Comparison of ENCODE assay signal across 8 mouse cellular contexts in the genomic region with DNA sequence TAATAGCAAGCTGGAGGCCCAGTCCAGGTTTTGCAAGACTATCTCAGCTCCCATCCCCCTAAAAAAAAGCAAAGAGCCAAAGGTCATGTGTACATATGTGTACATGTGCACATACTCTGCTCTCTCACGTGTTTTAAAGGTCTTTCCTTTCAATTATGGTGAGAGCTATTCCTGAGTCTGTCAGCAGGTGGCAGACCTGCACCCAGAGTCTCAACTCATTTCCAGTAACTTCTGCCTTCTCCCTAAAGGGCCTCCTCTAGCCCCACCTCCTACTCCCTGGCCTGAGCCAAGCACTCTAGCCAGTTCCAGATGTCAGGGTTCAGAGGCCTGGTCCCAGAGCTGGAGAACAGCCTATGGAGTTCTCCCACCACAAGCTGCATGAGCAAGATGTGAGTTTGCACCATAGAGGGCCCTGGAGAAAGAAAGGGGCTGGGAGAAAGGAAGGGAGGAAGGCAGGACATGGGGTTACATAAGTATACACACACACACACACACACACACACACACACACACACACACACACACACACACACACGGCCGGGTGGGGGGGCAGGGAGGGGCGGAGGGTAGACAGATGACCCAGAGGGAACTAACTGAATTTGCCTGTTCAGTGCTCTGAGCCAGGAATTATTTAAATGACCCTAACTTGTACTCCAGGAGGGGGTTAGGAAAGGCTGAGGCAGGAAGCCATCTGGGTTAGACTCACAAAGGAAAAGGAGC. TPM values are rescaled to one million over a fixed set of nuclear protein-coding genes. Genes with fewer than 3 reads are reported as not detected.
A peak's percentile ranks its signal among the peaks of the same experiment; 100 is the strongest.
DNase-seq lines count a peak whose midpoint lies in the region; ATAC-seq and TF ChIP-seq lines count a peak whose summit lies in the region.

TSS of gene C1rl (plus strand) at position 272 of the 720 bp plus-strand sequence.

- peak; percentile 85 for TF ChIP-seq RAD21 in MEL (IDR thresholded peaks at IDR 0.05; ENCODE audit: low read depth, low read length)

- peak within 1 kb of the TSS; percentile 65 for H3K9ac ChIP-seq in MEL (ENCODE audit: control insufficient read depth, low read depth, low read length, poor library complexity, severe bottlenecking)
- no peak within 1 kb of the TSS for H3K9ac ChIP-seq in lung, embryonic 14.5 days
- H3K9ac ChIP-seq in neural tube, embryonic 15.5 days (replicated peaks) = no peak within 1 kb of the TSS

- TF ChIP-seq POLR2A in MEL (IDR thresholded peaks at IDR 0.05; ENCODE audit: control insufficient read depth in 1 of 2, insufficient read depth in 1 of 2, low read depth in 1 of 2, low read length in 2 of 2, poor library complexity in 1 of 2) = peak in 1 of 2 experiments; percentile 51; a peak in 2 of 4 replicates
- TF ChIP-seq POLR2A in cerebellum, adult 2 months (IDR thresholded peaks at IDR 0.05; ENCODE audit: borderline replicate concordance, insufficient read depth, low read length) = no peak

- H3K4me3 ChIP-seq in MEL (ENCODE audit: control insufficient read depth in 1 of 2, insufficient read depth in 1 of 2, low read depth in 2 of 2, low read length in 2 of 2) = peak within 1 kb of the TSS; percentile 18; a peak in 3 of 4 replicates
- H3K4me3 ChIP-seq in cerebellum, adult 2 months (replicated peaks; ENCODE audit: insufficient read depth, low read depth, low read length) = no peak within 1 kb of the TSS
- no peak within 1 kb of the TSS for H3K4me3 ChIP-seq in layer of hippocampus, adult 2 months
- no peak within 1 kb of the TSS for H3K4me3 ChIP-seq in lung, embryonic 14.5 days (ENCODE audit: low read depth, low read length)
- no peak within 1 kb of the TSS for H3K4me3 ChIP-seq in neural tube, embryonic 15.5 days (replicated peaks)

- TF ChIP-seq CTCF in MEL (IDR thresholded peaks at IDR 0.05 in 2 of 3, conservative IDR thresholded peaks at IDR 0.05 in 1 of 3; ENCODE audit: control insufficient read depth in 1 of 3, insufficient read depth in 1 of 3, low read depth in 2 of 3, low read length in 3 of 3, poor library complexity in 1 of 3, severe bottlenecking in 1 of 3) = peak; percentile 76 to 92 (median 90)
- peak; percentile 70 for TF ChIP-seq CTCF in cerebellum, adult 2 months (IDR thresholded peaks at IDR 0.05; ENCODE audit: borderline replicate concordance, insufficient read depth, low read depth, low read length)
- peak; percentile 92 for TF ChIP-seq CTCF in layer of hippocampus, adult 2 months (conservative IDR thresholded peaks at IDR 0.05)
- peak; percentile 75 for TF ChIP-seq CTCF in lung, embryonic 14.5 days (IDR thresholded peaks at IDR 0.05; ENCODE audit: low read depth)

- no peak for TF ChIP-seq EP300 in MEL (IDR thresholded peaks at IDR 0.05; ENCODE audit: low read depth in 1 of 2, low read length in 2 of 2)

- DNase-seq in MEL (ENCODE audit: low read depth, low spot score) = peak; percentile 93
- peak; percentile 68 to 74 for DNase-seq in cerebellum, adult 2 months
- DNase-seq in forelimb bud, embryonic 11.5 days (ENCODE audit: low read depth, low spot score) = peak; percentile 89
- DNase-seq in heart, postnatal 4 days = peak; percentile 86
- peak; percentile 46 to 75 for DNase-seq in layer of hippocampus, adult 2 months (ENCODE audit: low spot score in 2 of 2)
- peak; percentile 89 for DNase-seq in lung, embryonic 14.5 days
- DNase-seq in testis, postnatal 10 days (ENCODE audit: low spot score) = peak; percentile 87

- peak; percentile 97 for ATAC-seq in lung, embryonic 14.5 days (ENCODE audit: insufficient read depth)
- peak; percentile 63; the same call in 1 of the 2 replicates for ATAC-seq in neural tube, embryonic 15.5 days (ENCODE audit: low FRiP score)

- no peaks in the 10 kb centered on the region for H3K27me3 ChIP-seq in MEL (ENCODE audit: control insufficient read depth in 1 of 2, insufficient read depth in 2 of 2, low read length in 2 of 2)
- H3K27me3 ChIP-seq in cerebellum, adult 2 months (ENCODE audit: control insufficient read depth, insufficient read depth, low read length) = no peaks in the 10 kb centered on the region
- H3K27me3 ChIP-seq in lung, embryonic 14.5 days (ENCODE audit: insufficient read depth, low read length) = no peaks in the 10 kb centered on the region
- no peaks in the 10 kb centered on the region for H3K27me3 ChIP-seq in neural tube, embryonic 15.5 days (replicated peaks)

- no peaks in the 10 kb centered on the region for H3K79me2 ChIP-seq in MEL (ENCODE audit: control insufficient read depth, insufficient read depth, low read length, poor library complexity)

- H3K36me3 ChIP-seq in MEL (ENCODE audit: control insufficient read depth in 1 of 2, insufficient read depth in 2 of 2, low read length in 2 of 2) = peaks cover 0 to 7% of the 10 kb centered on the region in 2 experiments; a peak in 2 of 4 replicates
- no peaks in the 10 kb centered on the region for H3K36me3 ChIP-seq in lung, embryonic 14.5 days (ENCODE audit: insufficient read depth)
- H3K36me3 ChIP-seq in neural tube, embryonic 15.5 days = no peaks in the 10 kb centered on the region

- H3K4me2 ChIP-seq in lung, embryonic 14.5 days = no peak within 1 kb of the TSS
- no peak within 1 kb of the TSS for H3K4me2 ChIP-seq in neural tube, embryonic 15.5 days

- peaks cover 3 to 19% of the 10 kb centered on the region in 2 experiments for H3K4me1 ChIP-seq in MEL (ENCODE audit: control insufficient read depth in 1 of 2, insufficient read depth in 2 of 2, low read length in 2 of 2)
- H3K4me1 ChIP-seq in cerebellum, adult 2 months (ENCODE audit: control insufficient read depth, insufficient read depth, low read length) = no peaks in the 10 kb centered on the region; the same call in 1 of the 2 replicates
- no peaks in the 10 kb centered on the region for H3K4me1 ChIP-seq in lung, embryonic 14.5 days (ENCODE audit: insufficient read depth)
- no peaks in the 10 kb centered on the region for H3K4me1 ChIP-seq in neural tube, embryonic 15.5 days

- H3K9me3 ChIP-seq in MEL (replicated peaks; ENCODE audit: insufficient read depth, low read length) = no peaks in the 10 kb centered on the region
- H3K9me3 ChIP-seq in lung, embryonic 14.5 days (ENCODE audit: low read depth, low read length) = no peaks in the 10 kb centered on the region
- no peaks in the 10 kb centered on the region for H3K9me3 ChIP-seq in neural tube, embryonic 15.5 days (replicated peaks)

- peak within 1 kb of the TSS; percentile 33 for H3K27ac ChIP-seq in MEL (ENCODE audit: control insufficient read depth, low read depth, low read length)
- H3K27ac ChIP-seq in cerebellum, adult 2 months (ENCODE audit: insufficient read depth, low read length) = no peak within 1 kb of the TSS
- H3K27ac ChIP-seq in layer of hippocampus, adult 2 months = no peak within 1 kb of the TSS
- H3K27ac ChIP-seq in lung, embryonic 14.5 days (ENCODE audit: low read depth) = peak within 1 kb of the TSS; percentile 24
- H3K27ac ChIP-seq in neural tube, embryonic 15.5 days (replicated peaks) = no peak within 1 kb of the TSS

- 59% methylated on average over 4 of the region's 4 CpGs for WGBS in cerebellum, adult 2 months
- 28% methylated on average over 4 of the region's 4 CpGs for WGBS in lung, embryonic 14.5 days
- 59% methylated on average over 4 of the region's 4 CpGs for WGBS in neural tube, embryonic 15.5 days

TF ChIP-seq in MEL, 35 proteins besides CTCF, POLR2A, EP300 and RAD21 (continues in another document):
- no peak for TF ChIP-seq CHD1 (IDR thresholded peaks at IDR 0.05; ENCODE audit: low read depth, low read length)
- TF ChIP-seq POLR2AphosphoS2 (IDR thresholded peaks at IDR 0.05; ENCODE audit: low read length) = no peak
- no peak; the same call in 1 of the 2 replicates for TF ChIP-seq ZNF384 (IDR thresholded peaks at IDR 0.05; ENCODE audit: low read depth, low read length)
- no peak for TF ChIP-seq GABPA (IDR thresholded peaks at IDR 0.05; ENCODE audit: low read depth, low read length)
- TF ChIP-seq ZMIZ1 (IDR thresholded peaks at IDR 0.05; ENCODE audit: low read depth, low read length) = no peak
- TF ChIP-seq MXI1 (IDR thresholded peaks at IDR 0.05; ENCODE audit: low read depth, low read length) = peak; percentile 95
- peak; percentile 57 for TF ChIP-seq NELFE (IDR thresholded peaks at IDR 0.05; ENCODE audit: low read depth, low read length)
- peak; percentile 80 for TF ChIP-seq SIN3A (IDR thresholded peaks at IDR 0.05; ENCODE audit: low read length)
- TF ChIP-seq UBTF (IDR thresholded peaks at IDR 0.05; ENCODE audit: borderline replicate concordance, insufficient read depth, low read depth, low read length) = no peak
- TF ChIP-seq MEF2A (IDR thresholded peaks at IDR 0.05; ENCODE audit: extremely low read depth, insufficient replicate concordance, low read depth, low read length, poor library complexity, severe bottlenecking) = no peak
- TF ChIP-seq NRF1 (IDR thresholded peaks at IDR 0.05; ENCODE audit: insufficient read depth, low read depth, low read length, poor library complexity, severe bottlenecking) = no peak
- TF ChIP-seq USF2 (IDR thresholded peaks at IDR 0.05; ENCODE audit: borderline replicate concordance in 1 of 2, insufficient read depth in 1 of 2, low read depth in 1 of 2, low read length in 2 of 2) = no peak
- no peak for TF ChIP-seq CHD2 (IDR thresholded peaks at IDR 0.05; ENCODE audit: low read length)
- peak; percentile 83; the same call in 1 of the 2 replicates for TF ChIP-seq BHLHE40 (IDR thresholded peaks at IDR 0.05; ENCODE audit: borderline replicate concordance, low read depth, low read length)
- no peak for TF ChIP-seq POLR2AphosphoS5 (IDR thresholded peaks at IDR 0.05; ENCODE audit: borderline replicate concordance, low read depth, low read length)
- no peak for TF ChIP-seq MAFK (IDR thresholded peaks at IDR 0.05; ENCODE audit: borderline replicate concordance, low read depth, low read length)
- TF ChIP-seq HCFC1 (IDR thresholded peaks at IDR 0.05; ENCODE audit: low read depth, low read length) = peak; percentile 64; the same call in 1 of the 2 replicates
- no peak for TF ChIP-seq RCOR1 (IDR thresholded peaks at IDR 0.05; ENCODE audit: low read depth, low read length)
- no peak for TF ChIP-seq MYB (IDR thresholded peaks at IDR 0.05; ENCODE audit: low read depth, low read length)
- no peak for TF ChIP-seq ZKSCAN1 (IDR thresholded peaks at IDR 0.05; ENCODE audit: low read depth, low read length)
- no peak for TF ChIP-seq GATA1 (IDR thresholded peaks at IDR 0.05; ENCODE audit: low read depth, low read length)
- peak; percentile 97 for TF ChIP-seq MYC (IDR thresholded peaks at IDR 0.05; ENCODE audit: low read depth, low read length)

RNA-seq across cellular contexts. Expression of gene C1rl, which starts in this region (rescaled TPM):
- total RNA-seq in MEL (2012; rRNA removed) = 0.98 and 1.2 TPM in 2 replicates
- 1 to 10 TPM in 1 of 2 experiments, not detected in 1; 2.6 TPM for polyA plus RNA-seq in MEL (2012; ENCODE audit: insufficient read depth in 1 of 2, insufficient read length in 2 of 2, low read depth in 1 of 2, low replicate concordance in 2 of 2, missing spikeins in 1 of 2)
- 0.20 and 0.27 TPM in 2 replicates for polyA plus RNA-seq in cerebellum, adult 2 months (2012; rRNA removed)
- total RNA-seq in heart, postnatal 4 days (2021) = under 1 TPM; 0.63 to 0.76 TPM
- total RNA-seq in layer of hippocampus, adult 2 months (2021) = under 1 TPM; 0.27 to 0.28 TPM
- 0.66 and 0.78 TPM in 2 replicates for polyA plus RNA-seq in lung, embryonic 14.5 days (2014; fragmentation: Nextera tagmentation; extraction: Ambion mirVana)
- 0.40 and 0.69 TPM in 2 replicates for polyA plus RNA-seq in neural tube, embryonic 15.5 days (2015; fragmentation: Nextera tagmentation; extraction: Ambion mirVana)

Comparison
In these comparisons a context has a peak if more than half of its experiments do, and no peak if none do; other contexts are left out.
1. Peak in DNase-seq in cerebellum, adult 2 months; RNA of the gene not detected or under 1 TPM.
2. Peak in DNase-seq in heart, postnatal 4 days; RNA of the gene not detected or under 1 TPM.
3. Peak in DNase-seq in layer of hippocampus, adult 2 months; RNA of the gene not detected or under 1 TPM.
4. Peak in DNase-seq, ATAC-seq and H3K27ac ChIP-seq in lung, embryonic 14.5 days; RNA of the gene not detected or under 1 TPM.
5. Peak in ATAC-seq in neural tube, embryonic 15.5 days; RNA of the gene not detected or under 1 TPM.
6. H3K4me3 ChIP-seq: peak in MEL (2 of 2); none in cerebellum, adult 2 months (single experiment), layer of hippocampus, adult 2 months (single experiment), lung, embryonic 14.5 days (single experiment) and neural tube, embryonic 15.5 days (single experiment).
7. Peak in every context shown above with its lines, with median percentiles within 50 percentile points of each other: DNase-seq and CTCF ChIP-seq.